Mouse (Mus musculus): ENCODE results near the gene Sbno2.

Sbno2 gene

GRCm38 (mm10) chr10:80123932-80124562 lies 18.7 kb upstream of the Sbno2 start:
- DNase-seq (ENCODE audit: low spot score in 2 of 2) = no peak

GRCm38 (mm10) chr10:80121639-80122038 lies 16.3 kb upstream of the Sbno2 start:
- no peak for DNase-seq (ENCODE audit: low spot score in 2 of 2)

GRCm38 (mm10) chr10:80120146-80120545 lies 14.8 kb upstream of the Sbno2 start:
- DNase-seq (ENCODE audit: low spot score in 2 of 2) = no peak

- DNase-seq (ENCODE audit: low spot score in 2 of 2) = no peak
These were observed 13.2 kb upstream of the Sbno2 start for GRCm38 (mm10) chr10:80118552-80118951.

GRCm38 (mm10) chr10:80117736-80118135 lies 12.4 kb upstream of the Sbno2 start:
- no peak for DNase-seq (ENCODE audit: low spot score in 2 of 2)

GRCm38 (mm10) chr10:80116927-80117691 lies 11.7 kb upstream of the Sbno2 start:
- peak in 1 of 2 experiments; percentile 44 for DNase-seq (ENCODE audit: low spot score in 2 of 2)

GRCm38 (mm10) chr10:80116563-80116926 lies 11.2 kb upstream of the Sbno2 start:
- peak in 1 of 2 experiments; percentile 50 for DNase-seq (ENCODE audit: low spot score in 2 of 2)

- no peak for DNase-seq (ENCODE audit: low spot score in 2 of 2)
These were observed 10.6 kb upstream of the Sbno2 start for GRCm38 (mm10) chr10:80115944-80116335.

GRCm38 (mm10) chr10:80115290-80115943 lies 10.0 kb upstream of the Sbno2 start, which contains the start of gene Stk11:
Stk11 (plus strand) TSS chr10:80115803.
- DNase-seq (ENCODE audit: low spot score in 2 of 2) = peak; percentile 94 to 97

- peak; percentile 89 to 94 for DNase-seq (ENCODE audit: low spot score in 2 of 2)
These were observed 9.2 kb upstream of the Sbno2 start for GRCm38 (mm10) chr10:80114341-80115284.

- DNase-seq (ENCODE audit: low spot score in 2 of 2) = no peak
These were observed 2.3 kb upstream of the Sbno2 start for GRCm38 (mm10) chr10:80107678-80108077.

- DNase-seq (ENCODE audit: low spot score in 2 of 2) = no peak
These were observed 555 bp upstream of the Sbno2 start for GRCm38 (mm10) chr10:80105926-80106325.

- no peak for DNase-seq (ENCODE audit: low spot score in 2 of 2)
These were observed 1.2 kb downstream of the Sbno2 start for GRCm38 (mm10) chr10:80104181-80104580.

- no peak for DNase-seq (ENCODE audit: low spot score in 2 of 2)
These were observed 2.3 kb downstream of the Sbno2 start for GRCm38 (mm10) chr10:80103032-80103431.

- peak; percentile 81 to 89 for DNase-seq (ENCODE audit: low spot score in 2 of 2)
These were observed 3.0 kb downstream of the Sbno2 start for GRCm38 (mm10) chr10:80102216-80102915.

GRCm38 (mm10) chr10:80100982-80101381 lies 4.4 kb downstream of the Sbno2 start:
- no peak for DNase-seq (ENCODE audit: low spot score in 2 of 2)

GRCm38 (mm10) chr10:80098630-80099029 lies 6.7 kb downstream of the Sbno2 start:
- DNase-seq (ENCODE audit: low spot score in 2 of 2) = no peak

GRCm38 (mm10) chr10:80097275-80097674 lies 8.1 kb downstream of the Sbno2 start:
- no peak for DNase-seq (ENCODE audit: low spot score in 2 of 2)

- DNase-seq (ENCODE audit: low spot score in 2 of 2) = no peak
These were observed 9.8 kb downstream of the Sbno2 start for GRCm38 (mm10) chr10:80095547-80095946.

- no peak for DNase-seq (ENCODE audit: low spot score in 2 of 2)
These were observed 10.7 kb downstream of the Sbno2 start for GRCm38 (mm10) chr10:80094684-80095083.

- DNase-seq (ENCODE audit: low spot score in 2 of 2) = no peak
These were observed 11.3 kb downstream of the Sbno2 start for GRCm38 (mm10) chr10:80094085-80094484.

Measured in spleen, postnatal 14 days (tissue).